Mouse (Mus musculus): Measurements from ENCODE around the gene Mustn1. TPM values are rescaled to one million over a fixed set of nuclear protein-coding genes. Genes with fewer than 3 reads are reported as not detected.

Mustn1 gene
- polyA plus RNA-seq, 1 experiment = not detected

GRCm38 (mm10) chr14:30861421-30862125 is 17.4 kb upstream of the Mustn1 start:
- Histone ChIP-seq H3K27ac (ENCODE audit: insufficient read depth, low read depth, low read length) (no peak overlapping the region), H3K4me1 (ENCODE audit: control insufficient read depth, insufficient read depth, low read length) (peaks cover 9% of the 10 kb centered on the region; the same call in 1 of the 2 replicates), H3K4me3 (ENCODE audit: insufficient read depth, low read depth, low read length) (no peak overlapping the region)
- WGBS = 69% methylated on average over 16 of the region's 16 CpGs
- no peak for TF ChIP-seq CTCF (IDR thresholded peaks at IDR 0.05; ENCODE audit: insufficient read depth, low read depth, low read length)
- TF ChIP-seq POLR2A (IDR thresholded peaks at IDR 0.05; ENCODE audit: insufficient read depth, low read depth, low read length) = no peak

GRCm38 (mm10) chr14:30862368-30862767 is 16.6 kb upstream of the Mustn1 start:
- TF ChIP-seq POLR2A (IDR thresholded peaks at IDR 0.05; ENCODE audit: insufficient read depth, low read depth, low read length) (no peak), CTCF (IDR thresholded peaks at IDR 0.05; ENCODE audit: insufficient read depth, low read depth, low read length) (no peak)
- 67% methylated on average over 9 of the region's 9 CpGs for WGBS
- no peak overlapping the region for H3K4me3 ChIP-seq (ENCODE audit: insufficient read depth, low read depth, low read length)
- H3K4me1 ChIP-seq (ENCODE audit: control insufficient read depth, insufficient read depth, low read length) = peaks cover 9% of the 10 kb centered on the region; the same call in 1 of the 2 replicates
- no peak overlapping the region for H3K27ac ChIP-seq (ENCODE audit: insufficient read depth, low read depth, low read length)

- no peak for TF ChIP-seq CTCF (IDR thresholded peaks at IDR 0.05; ENCODE audit: insufficient read depth, low read depth, low read length)
- TF ChIP-seq POLR2A (IDR thresholded peaks at IDR 0.05; ENCODE audit: insufficient read depth, low read depth, low read length) = no peak
- Histone ChIP-seq H3K4me3 (ENCODE audit: insufficient read depth, low read depth, low read length) (no peak overlapping the region), H3K4me1 (ENCODE audit: control insufficient read depth, insufficient read depth, low read length) (peaks cover 18% of the 10 kb centered on the region), H3K27ac (ENCODE audit: insufficient read depth, low read depth, low read length) (no peak overlapping the region)
- 64% methylated on average over 3 of the region's 3 CpGs for WGBS
These were observed 13.7 kb upstream of the Mustn1 start for GRCm38 (mm10) chr14:30865311-30865710.

- Histone ChIP-seq H3K4me1 (ENCODE audit: control insufficient read depth, insufficient read depth, low read length) (peaks cover 9% of the 10 kb centered on the region), H3K27ac (ENCODE audit: insufficient read depth, low read depth, low read length) (no peak overlapping the region), H3K4me3 (ENCODE audit: insufficient read depth, low read depth, low read length) (no peak overlapping the region)
- 22% methylated on average over 5 of the region's 5 CpGs for WGBS
- no peak for TF ChIP-seq CTCF (IDR thresholded peaks at IDR 0.05; ENCODE audit: insufficient read depth, low read depth, low read length)
- no peak for TF ChIP-seq POLR2A (IDR thresholded peaks at IDR 0.05; ENCODE audit: insufficient read depth, low read depth, low read length)
These were observed 12.0 kb upstream of the Mustn1 start for GRCm38 (mm10) chr14:30867042-30867441.

- Histone ChIP-seq H3K4me1 (ENCODE audit: control insufficient read depth, insufficient read depth, low read length) (peaks cover 9% of the 10 kb centered on the region), H3K27ac (ENCODE audit: insufficient read depth, low read depth, low read length) (no peak overlapping the region), H3K4me3 (ENCODE audit: insufficient read depth, low read depth, low read length) (no peak overlapping the region)
- WGBS = 94% methylated on average over 10 of the region's 10 CpGs
- TF ChIP-seq POLR2A (IDR thresholded peaks at IDR 0.05; ENCODE audit: insufficient read depth, low read depth, low read length) (no peak), CTCF (IDR thresholded peaks at IDR 0.05; ENCODE audit: insufficient read depth, low read depth, low read length) (no peak)
These were observed 10.2 kb upstream of the Mustn1 start for GRCm38 (mm10) chr14:30868826-30869225.

GRCm38 (mm10) chr14:30869391-30869801 is 9.6 kb upstream of the Mustn1 start:
- Histone ChIP-seq H3K4me1 (ENCODE audit: control insufficient read depth, insufficient read depth, low read length) (peaks cover 9% of the 10 kb centered on the region), H3K27ac (ENCODE audit: insufficient read depth, low read depth, low read length) (no peak overlapping the region), H3K4me3 (ENCODE audit: insufficient read depth, low read depth, low read length) (no peak overlapping the region)
- TF ChIP-seq CTCF (IDR thresholded peaks at IDR 0.05; ENCODE audit: insufficient read depth, low read depth, low read length) (no peak), POLR2A (IDR thresholded peaks at IDR 0.05; ENCODE audit: insufficient read depth, low read depth, low read length) (no peak)
- 88% methylated on average over 8 of the region's 8 CpGs for WGBS

GRCm38 (mm10) chr14:30870206-30871147 is 8.5 kb upstream of the Mustn1 start:
- WGBS = 63% methylated on average over 25 of the region's 25 CpGs
- Histone ChIP-seq H3K4me3 (ENCODE audit: insufficient read depth, low read depth, low read length) (no peak overlapping the region), H3K4me1 (ENCODE audit: control insufficient read depth, insufficient read depth, low read length) (peaks cover 9% of the 10 kb centered on the region), H3K27ac (ENCODE audit: insufficient read depth, low read depth, low read length) (no peak overlapping the region)
- no peak for TF ChIP-seq CTCF (IDR thresholded peaks at IDR 0.05; ENCODE audit: insufficient read depth, low read depth, low read length)
- TF ChIP-seq POLR2A (IDR thresholded peaks at IDR 0.05; ENCODE audit: insufficient read depth, low read depth, low read length) = no peak

GRCm38 (mm10) chr14:30874095-30874700 is 4.8 kb upstream of the Mustn1 start:
- Histone ChIP-seq H3K4me3 (ENCODE audit: insufficient read depth, low read depth, low read length) (no peak overlapping the region), H3K4me1 (ENCODE audit: control insufficient read depth, insufficient read depth, low read length) (peaks cover 14% of the 10 kb centered on the region), H3K27ac (ENCODE audit: insufficient read depth, low read depth, low read length) (no peak overlapping the region)
- TF ChIP-seq CTCF (IDR thresholded peaks at IDR 0.05; ENCODE audit: insufficient read depth, low read depth, low read length) = no peak
- TF ChIP-seq POLR2A (IDR thresholded peaks at IDR 0.05; ENCODE audit: insufficient read depth, low read depth, low read length) = no peak
- WGBS = 79% methylated on average over 18 of the region's 18 CpGs

Data from olfactory bulb, adult 2 months (tissue).